Mouse (Mus musculus) embryonic facial prominence, embryonic 11.5 days (tissue): ENCODE results near the gene Sult6b2. TPM values are rescaled to one million over a fixed set of nuclear protein-coding genes. Genes with fewer than 3 reads are reported as not detected.

Experiments used
- ATAC-seq: fragments of 200-750 bp; cut with Nextera tagmentation; replicated peaks from 2 replicates; pipeline ENCODE4 v1.8.0; 2017; ENCODE audit warnings: low read depth; ENCODE audit not compliant: insufficient number of reproducible peaks, low FRiP score, low TSS enrichment
- DNase-seq: peaks from one replicate; pipeline ENCODE4 v3.0.0-alpha.2; 2015; ENCODE audit warnings: low spot score
- H3K27ac ChIP-seq: fragments of 300-500 bp; sonication (generic); replicated peaks from 2 replicates; pipeline ENCODE4 v1.5.1; 2014; ENCODE audit warnings: mild to moderate bottlenecking, low read depth, low read length, control low read depth
- H3K27me3 ChIP-seq: fragments of 300-500 bp; sonication (generic); 2 replicates; pipeline ENCODE4 v1.6.1; 2014; ENCODE audit warnings: mild to moderate bottlenecking, low read length, moderate library complexity, mixed read lengths; ENCODE audit not compliant: control insufficient read depth, insufficient read depth
- H3K36me3 ChIP-seq: fragments of 300-500 bp; sonication (generic); replicated peaks from 2 replicates; pipeline ENCODE4 v1.6.1; 2014; ENCODE audit warnings: low read depth, mild to moderate bottlenecking, low read length, moderate library complexity, mixed read lengths; ENCODE audit not compliant: control insufficient read depth, insufficient read depth
- H3K4me1 ChIP-seq: fragments of 300-500 bp; sonication (generic); 2 replicates; pipeline ENCODE4 v1.6.1; 2014; ENCODE audit warnings: low read length, mixed read lengths; ENCODE audit not compliant: control insufficient read depth, insufficient read depth
- H3K4me2 ChIP-seq: fragments of 300-500 bp; sonication (generic); 2 replicates; pipeline ENCODE4 v1.6.1; 2014; ENCODE audit warnings: low read depth, mild to moderate bottlenecking, control low read depth, low read length, moderate library complexity
- H3K4me3 ChIP-seq: fragments of 300-500 bp; sonication (generic); 2 replicates; pipeline ENCODE4 v1.5.1; 2014; ENCODE audit warnings: low read depth, low read length, control low read depth
- H3K9ac ChIP-seq: fragments of 300-500 bp; sonication (generic); replicated peaks from 2 replicates; pipeline ENCODE4 v1.6.1; 2014; ENCODE audit warnings: mild to moderate bottlenecking, control low read depth, low read length
- H3K9me3 ChIP-seq: fragments of 300-500 bp; sonication (generic); replicated peaks from 2 replicates; pipeline ENCODE4 v1.6.1; 2016; ENCODE audit warnings: mild to moderate bottlenecking, low read length, inconsistent platforms, mixed read lengths; ENCODE audit not compliant: control insufficient read depth
- WGBS: fragments of 180-500 bp; shearing (Covaris S2); extraction: QIAGEN DNeasy Blood & Tissue Kit; methylation state at CpG from one replicate; pipeline ENCODE4 v1.1.7; 2014; 5-methylcytosine and 5-hydroxymethylcytosine counted together
- polyA plus RNA-seq: library from polyadenylated mRNA; unstranded; fragments of >200 nt; fragmentation: Nextera tagmentation; extraction: Ambion mirVana; gene quantifications from 2 replicates; pipeline ENCODE4 v1.2.1, GENCODE M21; 2014

Sult6b2 gene
- polyA plus RNA-seq, 1 experiment from 2014 or later, result not detected

- no peak overlapping the region for H3K9ac ChIP-seq
- H3K36me3 ChIP-seq, result no peaks in the 10 kb centered on the region
- no peak overlapping the region for H3K4me3 ChIP-seq
- WGBS, result 72% methylated on average over 4 of the region's 4 CpGs
- no peak for DNase-seq
- no peak for ATAC-seq
- H3K27me3 ChIP-seq, result no peaks in the 10 kb centered on the region
- no peak overlapping the region for H3K27ac ChIP-seq
- H3K4me1 ChIP-seq, result no peaks in the 10 kb centered on the region
- no peaks in the 10 kb centered on the region for H3K9me3 ChIP-seq
- H3K4me2 ChIP-seq, result no peak overlapping the region
Measured at GRCm38 (mm10) chr6:142780574-142781033, 23.7 kb downstream of the Sult6b2 start.

DNA sequence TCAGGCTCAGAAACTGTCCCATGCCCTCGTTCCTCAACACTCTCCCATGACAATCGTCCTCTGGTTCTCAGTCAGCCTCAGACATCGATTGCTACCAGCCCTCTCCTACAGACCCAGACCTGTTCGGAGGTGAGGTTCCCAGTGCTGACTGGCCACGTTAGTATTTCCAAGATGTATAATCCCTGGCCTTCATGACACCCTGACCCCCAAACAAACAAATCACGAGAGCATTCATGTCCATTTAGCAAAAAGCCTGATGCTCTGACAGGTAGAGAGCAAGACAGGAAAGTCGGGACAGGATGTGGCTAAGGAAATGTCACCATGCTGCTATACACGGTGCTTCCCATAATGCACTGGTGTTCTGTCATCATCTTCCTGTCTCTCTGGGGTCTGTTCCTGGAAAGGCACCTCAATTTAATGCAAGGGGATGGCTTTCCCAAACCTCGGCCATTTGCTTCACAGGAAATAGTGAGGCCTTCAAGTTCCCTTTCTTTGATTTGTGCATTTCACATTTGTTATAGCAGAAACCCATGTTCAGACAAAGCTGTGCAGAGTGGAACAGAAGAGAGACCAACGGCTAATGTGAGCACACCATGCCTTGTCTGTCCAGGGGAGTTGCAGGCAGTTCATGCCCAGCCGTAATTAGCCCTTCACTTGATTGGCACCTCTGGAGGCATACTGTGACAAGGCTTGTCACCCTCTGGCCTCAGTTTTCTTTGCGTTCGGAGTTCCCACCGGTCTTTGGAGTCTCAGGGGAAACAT is 24.3 kb downstream of the Sult6b2 start:
- Histone ChIP-seq H3K27me3 (no peaks in the 10 kb centered on the region), H3K27ac (no peak overlapping the region), H3K9me3 (no peaks in the 10 kb centered on the region), H3K4me2 (no peak overlapping the region), H3K4me3 (no peak overlapping the region), H3K9ac (no peak overlapping the region), H3K36me3 (no peaks in the 10 kb centered on the region), H3K4me1 (no peaks in the 10 kb centered on the region)
- ATAC-seq, result peak; percentile 46; the same call in 1 of the 2 replicates
- 68% methylated on average over 14 of the region's 14 CpGs for WGBS
- no peak for DNase-seq

DNA sequence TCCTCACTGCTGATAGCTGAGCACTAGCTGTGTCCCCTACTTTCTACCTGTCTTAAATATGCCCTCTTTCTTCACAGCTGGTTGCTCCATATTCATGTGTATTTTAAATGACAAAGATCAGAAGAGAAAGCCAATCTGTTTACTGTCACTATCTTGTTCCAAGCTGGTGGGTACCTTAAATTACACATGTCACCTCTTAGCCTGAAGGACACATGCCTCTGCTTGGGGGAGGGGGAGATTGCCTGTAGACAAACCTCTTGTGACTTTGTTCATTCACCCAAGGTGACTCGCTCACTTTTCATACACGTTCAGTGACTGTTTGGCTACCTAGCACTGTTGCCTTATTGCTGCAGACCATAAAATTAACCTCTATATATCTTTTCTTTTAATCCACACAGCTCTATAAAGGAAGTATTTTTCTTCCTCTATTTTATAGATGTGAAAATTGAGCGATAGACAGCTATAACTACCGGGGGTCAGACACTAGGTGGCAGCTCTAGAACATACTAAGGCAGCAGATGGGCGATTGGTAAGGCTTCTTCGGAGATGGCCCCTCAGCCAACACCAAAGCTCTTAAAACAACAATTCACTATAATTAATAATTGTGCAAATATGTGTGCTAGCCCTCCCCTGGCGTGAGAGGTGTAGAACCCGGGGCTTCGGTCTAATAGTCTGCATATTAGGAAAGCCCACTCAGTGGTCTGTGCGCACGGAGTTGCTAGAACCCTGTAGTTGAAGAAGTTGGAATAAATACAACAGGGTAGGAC is 25.1 kb downstream of the Sult6b2 start:
- H3K27ac ChIP-seq, result no peak overlapping the region
- 54% methylated on average over 11 of the region's 11 CpGs for WGBS
- peak; percentile 16; the same call in 1 of the 2 replicates for ATAC-seq

DNA sequence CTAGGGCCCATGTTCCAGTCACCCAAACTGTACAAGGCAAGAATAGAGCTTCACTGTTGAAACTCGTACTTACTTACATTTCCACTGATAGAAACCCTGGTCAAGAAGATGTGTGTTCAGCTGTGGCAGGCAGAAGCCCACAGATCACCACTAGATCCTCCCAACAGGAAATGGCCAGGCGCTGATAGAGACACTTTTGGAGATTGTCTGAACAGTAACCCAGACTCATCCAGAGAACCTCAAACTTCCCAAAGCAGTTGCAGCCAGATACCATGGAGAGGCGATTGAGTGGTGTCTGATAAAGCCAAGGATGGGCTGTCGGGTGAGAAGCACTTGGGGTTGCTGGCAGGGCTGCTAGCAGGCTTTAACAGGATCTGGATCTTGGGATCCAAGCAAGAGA is 27.4 kb downstream of the Sult6b2 start:
- DNase-seq (no peak), ATAC-seq (no peak)
- no peaks in the 10 kb centered on the region for H3K4me1 ChIP-seq
- no peak overlapping the region for H3K4me3 ChIP-seq
- no peak overlapping the region for H3K27ac ChIP-seq
- H3K4me2 ChIP-seq, result no peak overlapping the region
- H3K27me3 ChIP-seq, result no peaks in the 10 kb centered on the region
- H3K9ac ChIP-seq, result no peak overlapping the region
- no peaks in the 10 kb centered on the region for H3K9me3 ChIP-seq
- peaks cover 9% of the 10 kb centered on the region for H3K36me3 ChIP-seq
- 81% methylated on average over 4 of the region's 4 CpGs for WGBS

More for the DNA sequence above, 25.1 kb downstream of the Sult6b2 start:
- no peak overlapping the region for H3K4me3 ChIP-seq
- DNase-seq, result peak; percentile 61
- no peaks in the 10 kb centered on the region for H3K27me3 ChIP-seq
- H3K9me3 ChIP-seq, result no peaks in the 10 kb centered on the region
- no peaks in the 10 kb centered on the region for H3K36me3 ChIP-seq
- no peak overlapping the region for H3K4me2 ChIP-seq
- no peaks in the 10 kb centered on the region for H3K4me1 ChIP-seq
- H3K9ac ChIP-seq, result no peak overlapping the region

DNA sequence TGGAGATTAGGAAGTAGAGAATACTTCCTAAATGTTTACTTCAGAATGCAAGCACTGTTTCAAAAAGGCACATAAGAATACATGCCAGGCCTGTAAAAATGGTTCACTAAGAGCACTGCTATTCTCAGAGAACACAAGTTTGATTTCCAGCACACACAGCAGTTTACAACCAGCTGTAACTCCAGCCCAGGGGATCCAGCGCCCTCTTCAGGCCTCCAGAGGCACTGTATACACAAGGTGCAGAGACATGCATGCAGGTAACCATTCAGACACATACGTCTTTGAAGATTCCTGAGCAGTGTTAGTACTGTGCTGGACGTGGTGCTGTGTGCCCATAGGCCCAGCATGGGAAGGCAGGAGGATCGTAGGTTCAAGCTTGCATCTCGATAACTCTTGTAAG is 30.7 kb downstream of the Sult6b2 start:
- no peaks in the 10 kb centered on the region for H3K27me3 ChIP-seq
- H3K4me2 ChIP-seq, result no peak overlapping the region
- no peaks in the 10 kb centered on the region for H3K4me1 ChIP-seq
- H3K4me3 ChIP-seq, result no peak overlapping the region
- ATAC-seq (no peak), DNase-seq (no peak)
- peaks cover 9% of the 10 kb centered on the region for H3K36me3 ChIP-seq
- H3K9ac ChIP-seq, result no peak overlapping the region
- H3K9me3 ChIP-seq, result no peaks in the 10 kb centered on the region
- 89% methylated on average over 5 of the region's 5 CpGs for WGBS
- no peak overlapping the region for H3K27ac ChIP-seq

GRCm38 (mm10) chr6:142771643-142772042 is 32.7 kb downstream of the Sult6b2 start:
- Histone ChIP-seq H3K36me3 (peaks cover 9% of the 10 kb centered on the region), H3K4me1 (no peaks in the 10 kb centered on the region), H3K4me3 (no peak overlapping the region), H3K27ac (no peak overlapping the region), H3K9ac (no peak overlapping the region), H3K27me3 (no peaks in the 10 kb centered on the region), H3K4me2 (no peak overlapping the region), H3K9me3 (no peaks in the 10 kb centered on the region)
- WGBS, result 88% methylated on average over 4 of the region's 4 CpGs
- DNase-seq (no peak), ATAC-seq (no peak)

GRCm38 (mm10) chr6:142769896-142770295 is 34.4 kb downstream of the Sult6b2 start:
- Histone ChIP-seq H3K9ac (no peak overlapping the region), H3K36me3 (peaks cover 10% of the 10 kb centered on the region), H3K27ac (no peak overlapping the region), H3K4me1 (no peaks in the 10 kb centered on the region), H3K9me3 (no peaks in the 10 kb centered on the region), H3K27me3 (no peaks in the 10 kb centered on the region), H3K4me2 (no peak overlapping the region), H3K4me3 (no peak overlapping the region)
- 94% methylated on average over 3 of the region's 3 CpGs for WGBS
- DNase-seq, result no peak
- ATAC-seq, result no peak

- Histone ChIP-seq H3K36me3 (peaks cover 2% of the 10 kb centered on the region), H3K4me1 (no peaks in the 10 kb centered on the region), H3K4me2 (no peak overlapping the region), H3K27me3 (no peaks in the 10 kb centered on the region), H3K9me3 (no peaks in the 10 kb centered on the region), H3K27ac (no peak overlapping the region), H3K9ac (no peak overlapping the region), H3K4me3 (no peak overlapping the region)
- ATAC-seq, result no peak
- WGBS, result 90% methylated on average over 9 of the region's 9 CpGs
- DNase-seq, result no peak
Measured at GRCm38 (mm10) chr6:142767305-142767704, 37.0 kb downstream of the Sult6b2 start.
